Mouse (Mus musculus) bone marrow macrophage, adult 2 months (primary cell): ENCODE measurements around the gene Orc3. TPM values are rescaled to one million over a fixed set of nuclear protein-coding genes. Genes with fewer than 3 reads are reported as not detected.

Experiments used
- H3K27ac ChIP-seq: 2 replicates; pipeline ENCODE4 v1.5.1; 2012; ENCODE audit warnings: low read depth, low read length; ENCODE audit not compliant: insufficient read depth
- H3K4me1 ChIP-seq: 2 replicates; pipeline ENCODE4 v1.6.1; 2012; ENCODE audit warnings: low read length; ENCODE audit not compliant: control insufficient read depth, insufficient read depth
- H3K4me3 ChIP-seq: 2 replicates; pipeline ENCODE4 v1.5.1; 2012; ENCODE audit warnings: mild to moderate bottlenecking, low read length, moderate library complexity; ENCODE audit not compliant: insufficient read depth
- CTCF ChIP-seq: IDR thresholded peaks from 2 replicates; pipeline ENCODE4 v1.5.1; 2012; ENCODE audit warnings: low read depth, mild to moderate bottlenecking, low read length, moderate library complexity
- POLR2A ChIP-seq: IDR thresholded peaks from 2 replicates; pipeline ENCODE4 v1.6.1; 2012; ENCODE audit warnings: mild to moderate bottlenecking, low read depth, low read length, borderline replicate concordance
- polyA plus RNA-seq: library from polyadenylated mRNA; stranded (reverse); fragments of >200 nt; gene quantifications from 2 replicates; pipeline ENCODE4 v1.2.4, GENCODE M21; 2012; ENCODE audit not compliant: missing spikeins, insufficient read depth, insufficient read length

Gene Orc3
- polyA plus RNA-seq, 1 experiment: 43.2 TPM

- TF ChIP-seq CTCF: no peak
- TF ChIP-seq POLR2A: no peak
- Histone ChIP-seq H3K27ac (peak overlapping the region; percentile 64), H3K4me3 (peak overlapping the region; percentile 35), H3K4me1 (peaks cover 15% of the 10 kb centered on the region)
Measured at GRCm38 (mm10) chr4:34526771-34527170, 88.0 kb downstream of the Orc3 start.

GRCm38 (mm10) chr4:34523586-34523985 is 91.2 kb downstream of the Orc3 start:
- Histone ChIP-seq H3K27ac (no peak overlapping the region), H3K4me1 (peaks cover 15% of the 10 kb centered on the region), H3K4me3 (no peak overlapping the region)
- TF ChIP-seq POLR2A: no peak
- no peak for TF ChIP-seq CTCF

- H3K27ac ChIP-seq: no peak overlapping the region
- peaks cover 15% of the 10 kb centered on the region for H3K4me1 ChIP-seq
- TF ChIP-seq POLR2A (no peak), CTCF (no peak)
- no peak overlapping the region for H3K4me3 ChIP-seq
Measured at GRCm38 (mm10) chr4:34522846-34523245, 91.9 kb downstream of the Orc3 start.

Other genes with a start within 250 kb of the Orc3 start
- gene Akirin2, start 64.0 kb downstream of the Orc3 start, polyA plus RNA-seq: 79.2 and 86.0 TPM in 2 replicates
- gene Rars2, start within 50 bp of the Orc3 start, polyA plus RNA-seq: 15.1 and 18.5 TPM in 2 replicates
- 17.1 and 17.6 TPM in 2 replicates for gene Slc35a1, start 72.5 kb upstream of the Orc3 start, polyA plus RNA-seq
- not detected in 2 replicates for gene Cfap206, start 115.3 kb upstream of the Orc3 start, polyA plus RNA-seq
- not detected in 2 replicates for gene Gm136, start 141.3 kb upstream of the Orc3 start, polyA plus RNA-seq
- 19.9 and 24.2 TPM in 2 replicates for gene Smim8, start 163.5 kb upstream of the Orc3 start, polyA plus RNA-seq